Mouse (Mus musculus) CH12.LX (cell line): ENCODE measurements around the gene Vwce. TPM values are rescaled to one million over a fixed set of nuclear protein-coding genes. Genes with fewer than 3 reads are reported as not detected.
A peak's percentile ranks its signal among the peaks of the same experiment; 100 is the strongest.

ENCODE experiments used
- DNase-seq: peaks from one replicate; pipeline ENCODE4 v3.0.0-alpha.2; 2013; ENCODE audit errors: extremely low read depth
- H3K27ac ChIP-seq: 2 replicates; pipeline ENCODE4 v1.5.1; 2012; ENCODE audit warnings: low read depth, mild to moderate bottlenecking, control low read depth, moderate library complexity; ENCODE audit not compliant: insufficient read depth
- H3K27me3 ChIP-seq: replicated peaks from 2 replicates; pipeline ENCODE3; 2012; ENCODE audit warnings: inconsistent platforms
- H3K36me3 ChIP-seq, 2 experiments: replicated peaks in 1 of 2; 2 replicates each; pipeline versions ENCODE3 to v1.6.1; 2012; ENCODE audit warnings: inconsistent platforms in 1 of 2, low read length in 1 of 2, mild to moderate bottlenecking in 1 of 2, mixed read lengths in 1 of 2, moderate library complexity in 1 of 2; ENCODE audit not compliant: control insufficient read depth in 1 of 2, insufficient read depth in 1 of 2
- H3K4me1 ChIP-seq, 2 experiments: 2 replicates each; pipeline ENCODE4 v1.6.1; 2012; ENCODE audit warnings: inconsistent platforms in 1 of 2, moderate library complexity in 1 of 2; ENCODE audit not compliant: insufficient read depth in 2 of 2, control insufficient read depth in 1 of 2
- H3K4me2 ChIP-seq: 2 replicates; pipeline ENCODE4 v1.6.1; 2012; ENCODE audit warnings: low read depth, mild to moderate bottlenecking, control low read depth; ENCODE audit not compliant: poor library complexity, insufficient read depth, severe bottlenecking
- H3K4me3 ChIP-seq, 3 experiments: fragments of 150-350 bp in 1 of 3; sonication (generic) in 1 of 3; replicated peaks in 1 of 3; 2 replicates each; pipeline versions ENCODE3 to v1.5.1; 2011 to 2012; ENCODE audit warnings: low read depth in 2 of 3, low read length in 2 of 3, mild to moderate bottlenecking in 2 of 3, moderate library complexity in 2 of 3, control low read depth in 1 of 3, improper control_type of control experiment in 1 of 3, inconsistent platforms in 1 of 3, mixed read lengths in 1 of 3; ENCODE audit not compliant: poor library complexity in 1 of 3
- H3K79me2 ChIP-seq: replicated peaks from 2 replicates; pipeline ENCODE4 v1.6.1; 2012; ENCODE audit warnings: mild to moderate bottlenecking, moderate library complexity; ENCODE audit not compliant: control insufficient read depth, poor library complexity, insufficient read depth, severe bottlenecking; ENCODE audit errors: extremely low read depth
- H3K9ac ChIP-seq: 2 replicates; pipeline ENCODE4 v1.6.1; 2012; ENCODE audit warnings: low read depth, mild to moderate bottlenecking, control low read depth, moderate library complexity; ENCODE audit not compliant: insufficient read depth
- H3K9me3 ChIP-seq: replicated peaks from 2 replicates; pipeline ENCODE3; 2012; ENCODE audit warnings: low read length, inconsistent platforms, mixed read lengths
- CHD2 ChIP-seq: IDR thresholded peaks from 2 replicates; pipeline ENCODE4 v1.6.1; 2011; ENCODE audit warnings: low read length, improper control_type of control experiment
- CTCF ChIP-seq, 2 experiments: IDR thresholded peaks in 1 of 2; conservative IDR thresholded peaks in 1 of 2; 2 replicates each; pipeline ENCODE4 v1.5.1; 2011 to 2012; ENCODE audit warnings: low read depth in 2 of 2, low read length in 2 of 2, improper control_type of control experiment in 1 of 2, inconsistent platforms in 1 of 2, mild to moderate bottlenecking in 1 of 2, moderate library complexity in 1 of 2
- E2F4 ChIP-seq: IDR thresholded peaks from 2 replicates; pipeline ENCODE4 v1.6.1; 2011; ENCODE audit warnings: low read depth, low read length, improper control_type of control experiment; ENCODE audit not compliant: insufficient replicate concordance
- EP300 ChIP-seq: IDR thresholded peaks from 2 replicates; pipeline ENCODE4 v1.6.1; 2011; ENCODE audit warnings: low read length, improper control_type of control experiment
- HCFC1 ChIP-seq: IDR thresholded peaks from 2 replicates; pipeline ENCODE4 v1.6.1; 2012; ENCODE audit warnings: low read depth, mild to moderate bottlenecking, inconsistent platforms, low read length, improper control_type of control experiment
- IRF4 ChIP-seq: IDR thresholded peaks from 2 replicates; pipeline ENCODE4 v1.6.1; 2014; ENCODE audit warnings: low read depth, mild to moderate bottlenecking, inconsistent platforms, low read length, improper control_type of control experiment
- JUND ChIP-seq: conservative IDR thresholded peaks from 2 replicates; pipeline ENCODE4 v1.6.1; 2011; ENCODE audit warnings: low read depth, low read length, improper control_type of control experiment
- MAX ChIP-seq: IDR thresholded peaks from 2 replicates; pipeline ENCODE4 v1.6.1; 2011; ENCODE audit warnings: low read length, improper control_type of control experiment
- MAZ ChIP-seq: IDR thresholded peaks from 2 replicates; pipeline ENCODE4 v1.6.1; 2012; ENCODE audit warnings: low read depth, mild to moderate bottlenecking, inconsistent platforms, low read length, improper control_type of control experiment, moderate library complexity
- MEF2A ChIP-seq: IDR thresholded peaks from 2 replicates; pipeline ENCODE4 v1.6.1; 2014; ENCODE audit warnings: low read depth, mild to moderate bottlenecking, inconsistent platforms, low read length, improper control_type of control experiment, borderline replicate concordance
- MXI1 ChIP-seq: IDR thresholded peaks from 2 replicates; pipeline ENCODE4 v1.6.1; 2011; ENCODE audit warnings: mild to moderate bottlenecking, low read depth, low read length, improper control_type of control experiment
- NELFE ChIP-seq: IDR thresholded peaks from 2 replicates; pipeline ENCODE4 v1.6.1; 2011; ENCODE audit warnings: low read depth, low read length, improper control_type of control experiment
- PAX5 ChIP-seq: IDR thresholded peaks from 2 replicates; pipeline ENCODE4 v1.6.1; 2012; ENCODE audit warnings: low read length, inconsistent platforms, mixed read lengths
- POLR2A ChIP-seq: IDR thresholded peaks from 2 replicates; pipeline ENCODE4 v1.6.1; 2011; ENCODE audit warnings: low read depth, mild to moderate bottlenecking, improper control_type of control experiment, low read length
- POLR2AphosphoS2 ChIP-seq: IDR thresholded peaks from 2 replicates; pipeline ENCODE4 v1.6.1; 2011; ENCODE audit warnings: low read depth, low read length, improper control_type of control experiment
- RAD21 ChIP-seq: IDR thresholded peaks from 2 replicates; pipeline ENCODE4 v1.6.1; 2011; ENCODE audit warnings: low read depth, mild to moderate bottlenecking, low read length, improper control_type of control experiment, moderate library complexity
- RCOR1 ChIP-seq: conservative IDR thresholded peaks from 2 replicates; pipeline ENCODE4 v1.6.1; 2012; ENCODE audit warnings: low read depth, mild to moderate bottlenecking, inconsistent platforms, low read length, improper control_type of control experiment
- SIN3A ChIP-seq: IDR thresholded peaks from 2 replicates; pipeline ENCODE4 v1.6.1; 2012; ENCODE audit warnings: low read length, improper control_type of control experiment, inconsistent platforms
- SMC3 ChIP-seq: IDR thresholded peaks from 2 replicates; pipeline ENCODE4 v1.6.1; 2011; ENCODE audit warnings: low read depth, low read length, improper control_type of control experiment
- TBP ChIP-seq: conservative IDR thresholded peaks from 2 replicates; pipeline ENCODE4 v1.6.1; 2011; ENCODE audit warnings: low read depth, low read length, improper control_type of control experiment
- UBTF ChIP-seq: IDR thresholded peaks from 2 replicates; pipeline ENCODE4 v1.6.1; 2012; ENCODE audit warnings: low read depth, mild to moderate bottlenecking, inconsistent platforms, low read length, improper control_type of control experiment, moderate library complexity
- USF1 ChIP-seq: IDR thresholded peaks from 2 replicates; pipeline ENCODE4 v1.6.1; 2014; ENCODE audit warnings: low read depth, mild to moderate bottlenecking, inconsistent platforms, low read length, improper control_type of control experiment
- USF2 ChIP-seq: conservative IDR thresholded peaks from 2 replicates; pipeline ENCODE4 v1.6.1; 2011; ENCODE audit warnings: low read depth, low read length, improper control_type of control experiment
- ZC3H11A ChIP-seq: IDR thresholded peaks from 2 replicates; pipeline ENCODE4 v1.6.1; 2012; ENCODE audit warnings: low read depth, mild to moderate bottlenecking, inconsistent platforms, low read length, improper control_type of control experiment
- ZKSCAN1 ChIP-seq: IDR thresholded peaks from 2 replicates; pipeline ENCODE4 v1.6.1; 2012; ENCODE audit warnings: low read depth, inconsistent platforms, low read length, improper control_type of control experiment, borderline replicate concordance
- dilution Hi-C: fragments of 300-500 bp; cut with MboI; formaldehyde crosslinking; loops from 2 replicates; pipeline ENCODE4 v1.14.3; 2020; ENCODE audit warnings: low sequenced_read_pairs; ENCODE audit not compliant: extremely low pct_unique_long_range_greater_than_20kb, extremely low pct_ligation_motif_present
- in situ Hi-C: fragments of 300-500 bp; cut with MboI; formaldehyde crosslinking; loops from 3 replicates; pipeline ENCODE4 v1.14.3; 2019; ENCODE audit warnings: low sequenced_read_pairs, low pct_ligation_motif_present, low pct_unique_long_range_greater_than_20kb, mixed read lengths
- polyA plus RNA-seq: library from polyadenylated mRNA; unstranded; fragments of >175 nt; gene quantifications from 2 replicates; pipeline ENCODE4 v1.2.1, GENCODE M21; 2012; ENCODE audit warnings: low read depth; ENCODE audit not compliant: insufficient read length
- total RNA-seq, 2 experiments: library from RNA; depleted of rRNA; stranded (reverse); fragments of 300-350 nt in 1 of 2; fragments of >200 nt in 1 of 2; gene quantifications; 2 replicates each; pipeline ENCODE4 v1.2.3; 2012 to 2014

The Vwce gene
- total and polyA plus RNA-seq, 3 experiments, result 0.04 to 1.3 (median 0.13) TPM

DNA sequence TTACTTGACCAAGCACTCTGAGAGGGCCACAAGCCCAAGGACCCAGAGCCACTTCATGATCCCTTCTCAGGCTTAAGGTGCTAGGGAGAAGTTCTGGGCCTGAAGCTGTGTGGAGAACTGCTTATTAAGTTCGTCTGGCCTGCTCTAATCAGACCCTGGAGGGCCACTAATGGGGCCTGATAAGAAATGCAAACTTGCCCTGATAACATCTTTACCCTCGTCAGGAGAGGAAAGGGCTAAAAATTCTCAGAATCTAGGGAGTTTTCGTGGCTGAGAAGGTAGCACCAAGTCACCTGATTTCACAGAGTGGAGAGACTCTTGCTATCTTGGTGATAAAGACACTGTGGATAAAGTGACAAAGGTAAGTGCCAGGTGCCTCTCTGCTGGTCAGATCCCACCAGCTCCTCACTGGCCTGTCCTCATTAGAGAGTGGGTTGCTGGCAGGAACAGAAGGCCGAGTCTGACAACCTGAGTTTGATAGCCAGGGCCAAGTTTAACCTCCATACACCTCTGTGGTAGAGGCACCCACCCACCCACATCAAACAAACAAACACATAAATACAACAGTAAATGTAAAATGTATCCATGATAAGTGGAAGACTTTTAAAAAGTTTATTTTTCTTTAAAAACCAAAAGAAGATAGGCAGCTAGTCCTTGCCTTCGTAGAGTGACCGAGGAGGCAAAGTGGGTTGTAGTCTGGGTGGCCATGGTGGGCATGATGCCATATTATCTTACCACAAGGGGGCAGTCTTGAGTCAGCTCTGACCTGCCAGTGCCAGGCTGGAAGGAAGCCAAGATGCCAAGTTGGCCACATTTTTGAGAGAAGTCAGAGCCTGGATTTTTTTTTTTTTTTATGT lies 44.1 kb downstream of the Vwce start, which contains the start of gene Pga5:
Pga5 (minus strand) TSS at position 157 of the 857 bp plus-strand sequence.
- H3K4me3 ChIP-seq, result no peak within 1 kb of the TSS
- H3K79me2 ChIP-seq, result no peaks in the 10 kb centered on the region
- no peaks in the 10 kb centered on the region for H3K27me3 ChIP-seq
- no peak within 1 kb of the TSS for H3K9ac ChIP-seq
- peak; percentile 71 for DNase-seq
- H3K36me3 ChIP-seq, result no peaks in the 10 kb centered on the region
- H3K9me3 ChIP-seq, result no peaks in the 10 kb centered on the region
- no peak within 1 kb of the TSS for H3K4me2 ChIP-seq
- in situ Hi-C loops (loop anchor here (10.0 kb wide), 1 partner anchor 287 kb away; no protein-coding TSS in a partner anchor), dilution Hi-C loops (no loop called here)
- H3K4me1 ChIP-seq, result peaks cover 0 to 3% of the 10 kb centered on the region in 2 experiments; a peak in 2 of 4 replicates
- TF ChIP-seq JUND, result 0 out of 2 replicates have a peak, but pooled peaks have one; percentile 7
- no peak for TF ChIP-seq POLR2AphosphoS2
- TF ChIP-seq SMC3, result peak; percentile 94
- TF ChIP-seq RAD21, result peak; percentile 86
- no peak for TF ChIP-seq E2F4
- TF ChIP-seq TBP, result no peak
- no peak for TF ChIP-seq USF1
- no peak for TF ChIP-seq NELFE
- no peak for TF ChIP-seq PAX5
- peak; percentile 81 to 92 for TF ChIP-seq CTCF (conservative IDR thresholded peaks at IDR 0.05 in 1 of 2, IDR thresholded peaks at IDR 0.05 in 1 of 2; ENCODE audit: low read depth in 2 of 2, low read length in 2 of 2)
- TF ChIP-seq ZC3H11A, result peak; percentile 63; the same call in 1 of the 2 replicates
- H3K27ac ChIP-seq, result no peak within 1 kb of the TSS

DNA sequence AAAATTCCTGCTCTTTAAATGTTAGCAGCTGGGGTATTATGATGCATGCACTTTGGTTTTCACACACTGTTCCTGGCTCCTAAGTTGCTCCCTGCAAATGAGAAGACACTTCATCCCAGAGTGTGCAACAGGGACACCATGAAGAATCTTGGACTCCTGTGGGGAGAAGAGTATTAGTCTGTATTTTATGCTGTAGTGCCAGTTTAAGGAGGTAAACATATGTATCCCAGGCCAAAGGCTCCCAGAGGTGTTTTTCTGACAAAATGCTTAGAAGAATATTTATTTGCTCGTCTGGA lies 44.7 kb downstream of the Vwce start:
- H3K27me3 ChIP-seq, result peaks cover 1% of the 10 kb centered on the region
- DNase-seq, result no peak
- H3K9ac ChIP-seq, result no peak overlapping the region
- no peak overlapping the region for H3K27ac ChIP-seq
- dilution Hi-C loops (no loop called here), in situ Hi-C loops (loop anchor here (10.0 kb wide), 1 partner anchor 286 kb away; no protein-coding TSS in a partner anchor)
- H3K9me3 ChIP-seq, result no peaks in the 10 kb centered on the region
- H3K4me1 ChIP-seq, result no peaks in the 10 kb centered on the region
- no peak overlapping the region for H3K4me2 ChIP-seq
- H3K4me3 ChIP-seq, result no peak overlapping the region
- TF ChIP-seq MEF2A (no peak), USF2 (no peak), MAZ (no peak), ZKSCAN1 (no peak), SMC3 (no peak), IRF4 (no peak), EP300 (no peak), MAX (no peak), E2F4 (no peak), UBTF (no peak), MXI1 (no peak), TBP (no peak), SIN3A (no peak), CHD2 (no peak), POLR2A (no peak), HCFC1 (no peak), POLR2AphosphoS2 (no peak), RCOR1 (no peak), CTCF (conservative IDR thresholded peaks at IDR 0.05 in 1 of 2, IDR thresholded peaks at IDR 0.05 in 1 of 2; ENCODE audit: low read depth in 2 of 2, low read length in 2 of 2) (no peak; a peak in 1 of 4 replicates)
- no peaks in the 10 kb centered on the region for H3K79me2 ChIP-seq
- no peaks in the 10 kb centered on the region for H3K36me3 ChIP-seq
